Mouse (Mus musculus) kidney, adult 2 months (tissue): ENCODE measurements around the gene Syt15. TPM values are rescaled to one million over a fixed set of nuclear protein-coding genes. Genes with fewer than 3 reads are reported as not detected.

ENCODE experiments used
- DNase-seq: peaks from one replicate; pipeline ENCODE4 v3.0.0; 2021
- H3K27ac ChIP-seq: fragments of 200-500 bp; 2 replicates; pipeline ENCODE4 v1.5.1; 2012; ENCODE audit warnings: low read depth, low read length, control low read depth, inconsistent platforms; ENCODE audit not compliant: insufficient read depth
- H3K27me3 ChIP-seq: fragments of 200-500 bp; replicated peaks from 2 replicates; pipeline ENCODE4 v1.6.1; 2012; ENCODE audit warnings: mild to moderate bottlenecking, moderate library complexity, low read length, inconsistent platforms; ENCODE audit not compliant: control insufficient read depth, insufficient read depth
- H3K36me3 ChIP-seq: fragments of 200-500 bp; 2 replicates; pipeline ENCODE4 v1.6.1; 2012; ENCODE audit warnings: mild to moderate bottlenecking, moderate library complexity, low read length, inconsistent platforms; ENCODE audit not compliant: control insufficient read depth, insufficient read depth
- H3K4me1 ChIP-seq: fragments of 200-500 bp; 2 replicates; pipeline ENCODE4 v1.6.1; 2011; ENCODE audit warnings: low read length; ENCODE audit not compliant: control insufficient read depth, insufficient read depth
- H3K4me3 ChIP-seq: fragments of 200-500 bp; 2 replicates; pipeline ENCODE4 v1.5.1; 2011; ENCODE audit warnings: mild to moderate bottlenecking, low read depth, low read length, control low read depth; ENCODE audit not compliant: insufficient read depth
- CTCF ChIP-seq: fragments of 200-500 bp; conservative IDR thresholded peaks from 2 replicates; pipeline ENCODE4 v1.5.1; 2011; ENCODE audit warnings: low read depth, mild to moderate bottlenecking, control low read depth, low read length, moderate library complexity, mixed read lengths; ENCODE audit not compliant: insufficient read depth, insufficient read length
- POLR2A ChIP-seq: fragments of 200-500 bp; IDR thresholded peaks from one replicate; pipeline ENCODE4 v1.6.1; 2011; ENCODE audit warnings: low read depth, low read length, control low read depth
- WGBS: fragments of 180-500 bp; shearing (Covaris S2); methylation state at CpG from one replicate; pipeline ENCODE4 v1.1.7; 2018; 5-methylcytosine and 5-hydroxymethylcytosine counted together
- polyA plus RNA-seq: library from polyadenylated mRNA; depleted of rRNA; stranded (reverse); fragments of >200 nt; gene quantifications from 2 replicates; pipeline ENCODE4 v1.2.3, GENCODE M21; 2012

Gene Syt15
- polyA plus RNA-seq, 1 experiment = 1.5 TPM

DNA sequence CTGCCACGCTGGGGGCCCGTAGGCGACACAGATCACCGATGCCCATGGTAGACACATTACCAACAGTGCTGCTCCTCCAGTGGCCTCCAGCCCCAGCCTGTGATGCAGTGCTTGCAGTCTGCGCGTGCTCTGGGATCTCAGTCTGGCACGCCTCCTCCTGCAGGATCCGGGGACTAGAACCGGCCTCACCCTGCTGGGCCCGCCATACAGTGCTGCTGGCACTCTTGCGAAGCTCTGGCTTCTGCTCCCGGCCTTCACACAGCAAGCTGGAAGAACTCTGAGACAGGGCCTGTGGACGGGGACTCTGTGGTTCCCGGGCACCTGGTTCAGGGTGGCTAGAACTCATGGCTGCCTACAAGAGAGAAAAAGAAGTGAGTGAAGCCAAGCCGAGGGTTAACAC is 23.9 kb upstream of the Syt15 start:
- Histone ChIP-seq H3K4me3 (no peak overlapping the region), H3K36me3 (no peaks in the 10 kb centered on the region), H3K27me3 (no peaks in the 10 kb centered on the region), H3K27ac (no peak overlapping the region), H3K4me1 (no peaks in the 10 kb centered on the region)
- DNase-seq = no peak
- TF ChIP-seq CTCF (no peak), POLR2A (no peak)
- WGBS = 93% methylated on average over 15 of the region's 15 CpGs

DNA sequence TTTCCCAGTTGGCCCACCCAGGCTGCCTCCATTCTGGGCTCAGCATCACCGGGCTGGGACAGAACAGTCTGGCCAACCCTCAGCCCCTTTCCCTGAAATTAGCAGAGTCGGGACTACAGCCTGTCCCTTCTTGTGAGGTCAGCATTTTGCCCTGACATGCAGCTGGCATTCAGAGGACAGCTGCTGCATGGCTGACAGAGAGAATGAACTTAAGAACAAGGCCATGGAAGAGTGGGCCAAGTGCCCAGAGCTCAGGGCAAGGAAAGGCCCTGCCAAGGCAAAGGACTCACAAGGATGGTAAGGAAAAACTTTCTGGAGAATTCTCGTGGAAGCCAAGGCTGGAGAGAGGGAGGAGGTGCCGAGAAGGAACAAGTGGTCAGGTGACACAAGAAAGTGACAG is 22.7 kb upstream of the Syt15 start:
- H3K27me3 ChIP-seq = no peaks in the 10 kb centered on the region
- 40% methylated on average over 4 of the region's 4 CpGs for WGBS
- peak; percentile 24 for DNase-seq
- TF ChIP-seq POLR2A = no peak
- no peak for TF ChIP-seq CTCF
- H3K4me1 ChIP-seq = no peaks in the 10 kb centered on the region
- H3K4me3 ChIP-seq = no peak overlapping the region
- no peaks in the 10 kb centered on the region for H3K36me3 ChIP-seq
- H3K27ac ChIP-seq = no peak overlapping the region

DNA sequence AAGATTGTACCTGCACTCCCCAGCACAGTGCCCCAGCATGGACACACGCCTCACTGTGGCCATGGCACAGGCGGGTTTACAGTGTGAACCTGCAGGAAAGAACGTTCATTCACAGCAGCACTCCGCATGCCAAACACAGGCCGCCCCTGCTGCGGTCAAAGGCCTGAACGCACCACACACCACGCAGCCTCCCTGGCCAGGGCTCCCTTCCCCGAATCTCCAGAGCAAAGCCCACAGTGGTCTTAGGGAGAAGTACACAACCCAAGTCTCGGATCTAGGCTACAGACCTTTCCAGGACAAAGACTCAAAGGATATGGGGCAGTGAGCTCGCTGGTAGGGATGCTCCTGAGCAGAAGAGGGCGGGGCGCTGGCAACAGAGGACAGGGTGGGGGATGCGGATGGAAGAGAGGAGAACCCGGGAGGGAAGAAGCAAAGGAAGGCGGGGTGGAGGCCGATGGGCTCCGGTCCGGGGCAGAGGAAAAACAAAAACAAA is 18.6 kb upstream of the Syt15 start:
- no peaks in the 10 kb centered on the region for H3K27me3 ChIP-seq
- H3K27ac ChIP-seq = no peak overlapping the region
- peak; percentile 19 for DNase-seq
- TF ChIP-seq POLR2A (no peak), CTCF (no peak)
- H3K4me3 ChIP-seq = peak overlapping the region; percentile 64
- 8% methylated on average over 19 of the region's 19 CpGs for WGBS
- no peaks in the 10 kb centered on the region for H3K36me3 ChIP-seq
- no peaks in the 10 kb centered on the region for H3K4me1 ChIP-seq

DNA sequence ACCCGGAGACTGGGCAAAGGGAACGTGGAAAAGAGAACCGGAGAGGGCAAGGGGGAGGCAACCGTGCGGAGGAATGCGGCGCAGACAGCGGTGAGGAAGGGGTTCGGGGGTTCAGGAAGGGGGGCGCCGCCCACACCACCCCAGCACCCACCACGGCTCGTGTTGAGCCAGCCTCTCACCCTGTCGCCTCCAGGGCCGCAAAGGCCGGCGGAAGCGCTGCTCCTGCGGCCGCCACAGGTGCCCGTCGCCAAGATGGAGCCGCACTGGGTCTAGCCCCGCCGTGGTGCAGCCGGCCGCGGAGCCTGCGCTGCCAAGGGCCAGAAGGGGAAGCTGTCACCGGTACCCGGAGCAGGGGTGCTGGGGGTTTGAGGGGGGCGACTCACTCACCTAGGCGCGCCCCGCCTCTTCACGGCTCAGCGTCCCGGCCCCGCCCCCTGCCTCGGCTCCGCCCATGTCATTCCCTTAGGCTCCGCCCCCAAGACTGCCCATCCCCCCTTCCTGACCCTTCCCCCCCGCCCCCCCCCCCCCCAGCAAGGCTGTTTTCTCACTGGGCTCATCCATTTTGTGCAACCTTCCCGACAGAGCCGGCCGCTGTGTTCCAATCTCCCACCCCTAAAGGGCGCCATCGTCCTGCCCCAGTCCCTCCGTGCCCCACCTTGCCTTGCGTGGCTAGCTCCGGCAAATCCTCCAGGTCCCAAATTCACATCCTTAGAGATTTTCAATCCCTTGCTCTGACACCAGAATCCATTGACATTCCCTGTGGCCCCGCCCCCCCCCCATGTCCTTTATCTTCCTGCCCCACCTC is 18.0 kb upstream of the Syt15 start, which contains the start of gene Gprin2:
Gene Gprin2 (minus strand): TSS at position 423 of the 805 bp plus-strand sequence.
- Histone ChIP-seq H3K27ac (no peak within 1 kb of the TSS), H3K4me3 (peak within 1 kb of the TSS; percentile 64), H3K36me3 (no peaks in the 10 kb centered on the region), H3K27me3 (no peaks in the 10 kb centered on the region), H3K4me1 (no peaks in the 10 kb centered on the region)
- WGBS = 8% methylated on average over 45 of the region's 52 CpGs
- peak; percentile 14 for DNase-seq
- TF ChIP-seq CTCF = no peak
- TF ChIP-seq POLR2A = no peak

DNA sequence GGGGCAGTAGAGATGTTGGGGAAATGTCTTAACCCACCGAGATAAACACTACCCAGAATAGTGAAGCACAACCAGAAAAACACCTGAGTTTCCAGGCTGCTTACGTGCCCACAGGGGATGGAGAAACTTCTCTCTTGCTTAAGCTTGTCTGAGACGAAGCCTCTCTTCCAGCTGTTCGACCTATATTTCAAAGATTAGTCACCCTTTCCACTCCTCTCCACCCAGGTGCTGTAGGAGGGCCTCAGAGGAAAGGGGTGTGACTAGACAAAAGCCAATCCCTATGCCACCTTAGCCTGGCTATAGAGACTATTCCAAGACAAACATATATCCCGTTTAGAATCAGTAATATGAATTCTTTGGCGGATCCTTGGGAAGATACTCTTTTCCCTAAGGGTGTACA is 11.4 kb upstream of the Syt15 start:
- Histone ChIP-seq H3K4me3 (no peak overlapping the region), H3K4me1 (no peaks in the 10 kb centered on the region), H3K27ac (no peak overlapping the region), H3K36me3 (no peaks in the 10 kb centered on the region), H3K27me3 (no peaks in the 10 kb centered on the region)
- 76% methylated on average over 6 of the region's 6 CpGs for WGBS
- no peak for TF ChIP-seq POLR2A
- TF ChIP-seq CTCF = no peak
- no peak for DNase-seq

DNA sequence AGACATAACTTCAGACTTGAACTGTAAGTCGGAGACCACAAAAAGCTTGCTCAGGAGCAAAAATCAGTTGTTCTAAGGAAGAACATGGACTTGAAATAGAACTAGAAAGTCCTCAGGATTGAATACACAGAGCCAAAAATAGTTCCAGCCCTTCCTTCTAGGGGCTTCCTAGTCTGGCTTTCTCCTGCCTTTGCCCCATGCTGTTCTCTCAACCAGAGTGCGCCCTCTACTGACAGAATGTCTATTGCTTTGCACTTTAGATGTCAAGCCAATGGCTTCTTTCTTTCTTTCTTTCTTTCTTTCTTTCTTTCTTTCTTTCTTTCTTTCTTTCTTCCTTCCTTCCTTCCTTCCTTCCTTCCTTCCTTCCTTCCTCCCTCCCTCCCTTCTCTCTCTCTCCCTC is 10.7 kb upstream of the Syt15 start:
- DNase-seq = peak; percentile 50
- 55% methylated on average over 2 of the region's 2 CpGs for WGBS
- Histone ChIP-seq H3K4me3 (no peak overlapping the region), H3K36me3 (no peaks in the 10 kb centered on the region), H3K27ac (no peak overlapping the region), H3K4me1 (no peaks in the 10 kb centered on the region), H3K27me3 (no peaks in the 10 kb centered on the region)
- TF ChIP-seq POLR2A (no peak), CTCF (peak; percentile 56)

DNA sequence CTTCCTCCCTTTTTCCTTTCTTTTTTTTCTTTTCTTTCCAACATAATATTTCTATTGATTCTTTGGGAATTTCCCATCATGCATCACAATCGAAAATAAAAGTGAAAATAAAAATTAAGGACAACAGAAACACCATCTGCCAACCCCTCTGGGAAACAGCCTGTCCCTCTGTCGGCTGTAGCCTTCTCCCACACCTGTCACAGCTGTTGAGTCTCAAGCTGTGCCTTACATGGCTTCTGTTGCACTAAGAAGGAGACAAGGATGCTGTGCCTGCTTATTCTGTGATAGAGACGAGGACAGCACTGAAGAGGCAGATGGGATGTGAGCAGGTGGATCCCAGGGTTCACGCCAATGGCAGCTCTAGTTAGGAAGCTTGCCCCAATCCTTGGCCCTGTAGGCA is 10.3 kb upstream of the Syt15 start:
- Histone ChIP-seq H3K4me3 (no peak overlapping the region), H3K27ac (no peak overlapping the region), H3K27me3 (no peaks in the 10 kb centered on the region), H3K36me3 (no peaks in the 10 kb centered on the region), H3K4me1 (no peaks in the 10 kb centered on the region)
- DNase-seq = no peak
- no peak for TF ChIP-seq POLR2A
- TF ChIP-seq CTCF = no peak
- 60% methylated on average over 4 of the region's 4 CpGs for WGBS
